Mouse (Mus musculus): Measurements from ENCODE around the gene Gbgt1. TPM values are rescaled to one million over a fixed set of nuclear protein-coding genes. Genes with fewer than 3 reads are reported as not detected.

Gene Gbgt1
- polyA plus RNA-seq (2014; fragmentation: Illumina TruSeq; extraction: RNeasy Lipid Tissue Mini Kit (QIAGEN cat#74804); ENCODE audit: low read depth, low replicate concordance): not detected

GRCm38 (mm10) chr2:28496671-28497070 lies at the start of gene Gbgt1:
Gbgt1 (plus strand) TSS chr2:28496891.

DNA sequence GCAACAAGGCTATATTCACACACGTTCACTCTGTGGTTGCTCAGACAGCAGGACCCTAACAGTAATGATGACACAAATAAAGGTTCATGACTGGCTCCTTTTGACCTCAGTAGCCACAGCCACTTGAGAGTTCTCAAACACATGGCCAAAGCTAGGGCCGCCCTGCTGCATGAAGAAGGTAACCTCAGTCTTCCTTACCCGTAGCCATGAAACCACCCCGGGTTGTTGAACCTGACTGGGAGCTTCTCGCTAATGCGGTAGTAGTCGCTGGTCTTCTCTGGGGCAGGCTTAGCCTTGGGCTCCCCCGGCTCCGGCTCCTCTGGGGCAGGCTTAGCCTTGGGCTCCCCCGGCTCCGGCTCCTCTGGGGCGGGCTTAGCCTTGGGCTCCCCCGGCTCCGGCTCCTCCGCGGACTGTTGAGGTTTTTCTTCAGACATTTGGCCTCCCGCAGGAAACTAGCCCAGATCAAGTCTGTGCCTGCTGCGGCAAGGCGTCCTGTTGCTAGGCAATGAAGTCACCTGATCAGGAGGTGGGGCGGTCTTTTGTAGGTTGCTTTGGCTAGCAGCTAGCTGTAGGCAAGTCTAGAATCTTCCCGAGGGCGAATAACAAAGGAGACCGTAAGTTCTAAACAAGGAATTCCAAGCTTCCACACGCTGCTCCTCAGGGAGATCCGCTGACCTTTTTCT lies 30.7 kb upstream of the Gbgt1 start, which contains the start of gene 1700007K13Rik:
Gene 1700007K13Rik (minus strand): TSS at position 497 of the 683 bp plus-strand sequence.

DNA sequence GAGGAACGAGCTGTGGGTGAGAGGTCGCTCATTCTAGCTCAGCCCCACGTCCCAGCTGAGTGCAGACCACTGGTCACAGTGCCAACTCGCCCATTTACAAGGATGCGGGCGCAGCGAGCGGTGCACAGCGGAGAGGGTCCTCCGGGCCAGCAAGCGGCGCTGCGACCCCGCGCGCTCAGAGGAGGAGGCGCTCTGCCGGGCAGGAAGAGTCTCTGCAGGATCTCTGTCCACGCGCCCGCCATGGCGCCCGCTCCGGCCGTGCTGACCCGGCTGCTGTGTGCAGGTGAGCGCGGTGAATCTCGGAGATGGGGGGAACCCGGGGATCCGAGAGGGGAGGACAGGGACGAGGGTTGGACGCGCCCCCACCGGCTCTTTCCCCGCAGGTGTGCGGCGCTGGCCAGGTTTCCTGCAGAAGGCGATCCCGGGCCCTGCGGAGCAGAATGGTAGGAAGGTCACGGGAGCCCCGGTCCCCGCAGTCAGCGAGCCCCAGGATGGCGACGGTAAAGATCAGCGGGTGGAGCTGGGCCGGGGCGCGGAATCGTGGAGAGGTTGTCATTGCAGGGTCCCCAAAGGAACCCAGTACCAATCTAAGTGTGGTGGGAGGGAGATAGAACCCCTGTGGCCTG lies 28.7 kb upstream of the Gbgt1 start, which contains the start of gene Mrps2:
Gene Mrps2 (plus strand): TSS at position 207 of the 626 bp plus-strand sequence.

GRCm38 (mm10) chr2:28505795-28506194 lies 9.1 kb downstream of the Gbgt1 start, which contains the start of gene Gm10134:
Gm10134 (plus strand) TSS chr2:28506095.

DNA sequence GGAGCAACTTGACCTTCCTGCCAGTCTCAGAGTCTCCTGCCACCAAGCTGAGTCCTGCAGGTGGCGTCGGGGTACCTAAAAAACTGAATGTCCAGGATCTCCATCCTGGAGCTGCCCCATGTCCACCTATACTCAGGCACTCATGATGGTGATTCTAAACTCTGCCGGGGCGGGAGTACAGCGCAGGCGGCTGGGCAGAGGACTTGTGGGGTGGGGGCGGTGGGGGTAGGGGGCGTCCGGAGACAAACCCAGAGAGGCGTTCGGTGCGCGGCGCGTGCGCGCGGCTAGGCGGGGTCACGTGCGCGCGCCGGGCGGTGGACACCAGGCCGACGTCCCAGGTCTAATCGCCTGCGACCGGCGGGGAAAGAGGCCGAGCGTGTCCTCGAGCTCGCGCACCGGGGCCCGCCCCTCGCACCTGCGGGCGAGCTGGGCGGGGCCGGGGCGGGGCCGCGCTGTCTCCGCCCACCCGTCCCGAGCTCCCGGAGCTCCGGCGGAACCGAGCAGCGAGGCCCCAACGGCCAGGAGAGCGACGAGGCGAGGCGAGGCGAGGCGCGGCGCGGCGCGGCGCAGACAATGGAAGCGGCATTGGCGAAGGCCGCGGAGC lies 16.2 kb downstream of the Gbgt1 start, which contains the start of gene Ralgds:
Gene Ralgds (plus strand): TSS at position 328 of the 604 bp plus-strand sequence.

Other genes with a start within 250 kb of the Gbgt1 start
- gene Ppp1r26, start 50.1 kb upstream of the Gbgt1 start, polyA plus RNA-seq (2014; fragmentation: Illumina TruSeq; extraction: RNeasy Lipid Tissue Mini Kit (QIAGEN cat#74804); ENCODE audit: low read depth, low replicate concordance): not detected
- gene 1700007K13Rik, start 30.6 kb upstream of the Gbgt1 start, polyA plus RNA-seq (2014; fragmentation: Illumina TruSeq; extraction: RNeasy Lipid Tissue Mini Kit (QIAGEN cat#74804); ENCODE audit: low read depth, low replicate concordance): not detected
- 51.8 TPM for gene Mrps2, start 28.8 kb upstream of the Gbgt1 start, polyA plus RNA-seq (2014; fragmentation: Illumina TruSeq; extraction: RNeasy Lipid Tissue Mini Kit (QIAGEN cat#74804); ENCODE audit: low read depth, low replicate concordance)
- gene Gm10134, start 9.2 kb downstream of the Gbgt1 start, polyA plus RNA-seq (2014; fragmentation: Illumina TruSeq; extraction: RNeasy Lipid Tissue Mini Kit (QIAGEN cat#74804); ENCODE audit: low read depth, low replicate concordance): not detected
- gene Ralgds, start 16.2 kb downstream of the Gbgt1 start, polyA plus RNA-seq (2014; fragmentation: Illumina TruSeq; extraction: RNeasy Lipid Tissue Mini Kit (QIAGEN cat#74804); ENCODE audit: low read depth, low replicate concordance): 0.61 TPM
- not detected for gene Cel, start 66.5 kb downstream of the Gbgt1 start, polyA plus RNA-seq (2014; fragmentation: Illumina TruSeq; extraction: RNeasy Lipid Tissue Mini Kit (QIAGEN cat#74804); ENCODE audit: low read depth, low replicate concordance)
- gene Gtf3c5, start 86.9 kb downstream of the Gbgt1 start, polyA plus RNA-seq (2014; fragmentation: Illumina TruSeq; extraction: RNeasy Lipid Tissue Mini Kit (QIAGEN cat#74804); ENCODE audit: low read depth, low replicate concordance): 1.2 TPM
- gene Gfi1b, start 125.1 kb downstream of the Gbgt1 start, polyA plus RNA-seq (2014; fragmentation: Illumina TruSeq; extraction: RNeasy Lipid Tissue Mini Kit (QIAGEN cat#74804); ENCODE audit: low read depth, low replicate concordance): not detected
- gene Tsc1, start 144.3 kb downstream of the Gbgt1 start, polyA plus RNA-seq (2014; fragmentation: Illumina TruSeq; extraction: RNeasy Lipid Tissue Mini Kit (QIAGEN cat#74804); ENCODE audit: low read depth, low replicate concordance): 6.1 TPM
- not detected for gene Spaca9, start 202.8 kb downstream of the Gbgt1 start, polyA plus RNA-seq (2014; fragmentation: Illumina TruSeq; extraction: RNeasy Lipid Tissue Mini Kit (QIAGEN cat#74804); ENCODE audit: low read depth, low replicate concordance)
- not detected for gene Ak8, start 203.3 kb downstream of the Gbgt1 start, polyA plus RNA-seq (2014; fragmentation: Illumina TruSeq; extraction: RNeasy Lipid Tissue Mini Kit (QIAGEN cat#74804); ENCODE audit: low read depth, low replicate concordance)